Mouse (Mus musculus) forebrain, embryonic 15.5 days (tissue): ENCODE results near the gene Pgap1. TPM values are rescaled to one million over a fixed set of nuclear protein-coding genes. Genes with fewer than 3 reads are reported as not detected.

Source experiments
- ATAC-seq: fragments of 200-750 bp; cut with Nextera tagmentation; replicated peaks from 2 replicates; pipeline ENCODE4 v1.8.0; 2017; ENCODE audit warnings: mild to moderate bottlenecking, moderate TSS enrichment, moderate library complexity
- H3K27ac ChIP-seq: fragments of 300-500 bp; sonication (generic); replicated peaks from 2 replicates; pipeline ENCODE4 v1.5.1; 2015; ENCODE audit warnings: mild to moderate bottlenecking, inconsistent platforms
- H3K27me3 ChIP-seq: fragments of 300-500 bp; sonication (generic); 2 replicates; pipeline ENCODE4 v1.6.1; 2015; ENCODE audit warnings: inconsistent platforms
- H3K36me3 ChIP-seq: fragments of 300-500 bp; sonication (generic); 2 replicates; pipeline ENCODE4 v1.6.1; 2015; ENCODE audit warnings: mild to moderate bottlenecking, inconsistent platforms
- H3K4me1 ChIP-seq: fragments of 300-500 bp; sonication (generic); 2 replicates; pipeline ENCODE4 v1.6.1; 2015; ENCODE audit warnings: inconsistent platforms
- H3K4me2 ChIP-seq: fragments of 300-500 bp; sonication (generic); replicated peaks from 2 replicates; pipeline ENCODE4 v1.6.1; 2015; ENCODE audit warnings: mild to moderate bottlenecking, inconsistent platforms
- H3K4me3 ChIP-seq: fragments of 300-500 bp; sonication (generic); 2 replicates; pipeline ENCODE4 v1.5.1; 2015; ENCODE audit warnings: mild to moderate bottlenecking, inconsistent platforms
- H3K9ac ChIP-seq: fragments of 300-500 bp; sonication (generic); replicated peaks from 2 replicates; pipeline ENCODE4 v1.6.1; 2015; ENCODE audit warnings: mild to moderate bottlenecking, inconsistent platforms
- H3K9me3 ChIP-seq: fragments of 300-500 bp; sonication (generic); 2 replicates; pipeline ENCODE4 v1.6.1; 2016; ENCODE audit warnings: inconsistent platforms
- WGBS: fragments of 180-500 bp; shearing (Covaris S2); methylation state at CpG from one replicate; pipeline ENCODE4 v1.1.7; 2015; ENCODE audit warnings: mixed read lengths; 5-methylcytosine and 5-hydroxymethylcytosine counted together
- polyA plus RNA-seq: library from polyadenylated mRNA; unstranded; fragments of >200 nt; fragmentation: Nextera tagmentation; extraction: Ambion mirVana; gene quantifications from 2 replicates; pipeline ENCODE4 v1.2.1, GENCODE M21; 2015

Gene Pgap1
- polyA plus RNA-seq, 1 experiment from 2014 or later = 30.4 TPM

GRCm38 (mm10) chr1:54438340-54439079 lies 119.0 kb downstream of the Pgap1 start, which contains the start of gene Gtf3c3:
Gene Gtf3c3, minus strand, starts transcription at chr1:54438971.
- H3K36me3 ChIP-seq = peaks cover 2% of the 10 kb centered on the region
- 3% methylated on average over 39 of the region's 39 CpGs for WGBS
- peak within 1 kb of the TSS; percentile 85 for H3K4me3 ChIP-seq
- H3K27me3 ChIP-seq = no peaks in the 10 kb centered on the region
- H3K4me1 ChIP-seq = peaks cover 24% of the 10 kb centered on the region
- H3K4me2 ChIP-seq = peak within 1 kb of the TSS; percentile 73
- H3K9ac ChIP-seq = peak within 1 kb of the TSS; percentile 89
- no peaks in the 10 kb centered on the region for H3K9me3 ChIP-seq
- peak; percentile 99 for ATAC-seq
- no peak within 1 kb of the TSS; the same call in 1 of the 2 replicates for H3K27ac ChIP-seq

Other genes starting within 250 kb of the Pgap1 start
- gene Gtf3c3, start 118.7 kb downstream of the Pgap1 start, polyA plus RNA-seq = 23.8 and 24.3 TPM in 2 replicates